Mouse (Mus musculus): Measurements from ENCODE around the gene Lsm2. TPM values are rescaled to one million over a fixed set of nuclear protein-coding genes. Genes with fewer than 3 reads are reported as not detected.

The Lsm2 gene
- polyA plus RNA-seq, 1 experiment from 2014 or later, result 163 TPM

Other genes starting within 250 kb of the Lsm2 start
- gene C4b, start 238.0 kb upstream of the Lsm2 start, polyA plus RNA-seq (2015; fragmentation: Nextera tagmentation; extraction: Ambion mirVana), result 1.4 and 2.1 TPM in 2 replicates
- gene Cyp21a1, start 177.3 kb upstream of the Lsm2 start, polyA plus RNA-seq (2015; fragmentation: Nextera tagmentation; extraction: Ambion mirVana), result 0.12 TPM in 1 of 2 replicates, not detected in the other
- 30.4 and 33.8 TPM in 2 replicates for gene Stk19, start 144.9 kb upstream of the Lsm2 start, polyA plus RNA-seq (2015; fragmentation: Nextera tagmentation; extraction: Ambion mirVana)
- 66.2 and 70.7 TPM in 2 replicates for gene Dxo, start 144.8 kb upstream of the Lsm2 start, polyA plus RNA-seq (2015; fragmentation: Nextera tagmentation; extraction: Ambion mirVana)
- 50.6 and 55.0 TPM in 2 replicates for gene Skiv2l, start 131.7 kb upstream of the Lsm2 start, polyA plus RNA-seq (2015; fragmentation: Nextera tagmentation; extraction: Ambion mirVana)
- 97.7 and 114 TPM in 2 replicates for gene Nelfe, start 131.5 kb upstream of the Lsm2 start, polyA plus RNA-seq (2015; fragmentation: Nextera tagmentation; extraction: Ambion mirVana)
- 2.9 and 3.2 TPM in 2 replicates for gene Cfb, start 119.3 kb upstream of the Lsm2 start, polyA plus RNA-seq (2015; fragmentation: Nextera tagmentation; extraction: Ambion mirVana)
- gene Zbtb12, start 102.4 kb upstream of the Lsm2 start, polyA plus RNA-seq (2015; fragmentation: Nextera tagmentation; extraction: Ambion mirVana), result 3.2 and 4.2 TPM in 2 replicates
- gene Gm20547, start 99.8 kb upstream of the Lsm2 start, polyA plus RNA-seq (2015; fragmentation: Nextera tagmentation; extraction: Ambion mirVana), result not detected in 2 replicates
- gene C2, start 83.6 kb upstream of the Lsm2 start, polyA plus RNA-seq (2015; fragmentation: Nextera tagmentation; extraction: Ambion mirVana), result 6.7 and 7.3 TPM in 2 replicates
- gene Ehmt2, start 83.4 kb upstream of the Lsm2 start, polyA plus RNA-seq (2015; fragmentation: Nextera tagmentation; extraction: Ambion mirVana), result 86.8 and 92.7 TPM in 2 replicates
- gene Slc44a4, start 67.4 kb upstream of the Lsm2 start, polyA plus RNA-seq (2015; fragmentation: Nextera tagmentation; extraction: Ambion mirVana), result 0.49 and 0.69 TPM in 2 replicates
- 20.8 and 22.7 TPM in 2 replicates for gene Neu1, start 50.6 kb upstream of the Lsm2 start, polyA plus RNA-seq (2015; fragmentation: Nextera tagmentation; extraction: Ambion mirVana)
- 2.2 and 3.4 TPM in 2 replicates for gene Hspa1b, start 22.6 kb upstream of the Lsm2 start, polyA plus RNA-seq (2015; fragmentation: Nextera tagmentation; extraction: Ambion mirVana)
- not detected in 2 replicates for gene Gm20481, start 11.9 kb upstream of the Lsm2 start, polyA plus RNA-seq (2015; fragmentation: Nextera tagmentation; extraction: Ambion mirVana)
- 19.5 and 19.7 TPM in 2 replicates for gene Hspa1a, start 9.7 kb upstream of the Lsm2 start, polyA plus RNA-seq (2015; fragmentation: Nextera tagmentation; extraction: Ambion mirVana)
- gene Hspa1l, start 9.2 kb upstream of the Lsm2 start, polyA plus RNA-seq (2015; fragmentation: Nextera tagmentation; extraction: Ambion mirVana), result 0.71 and 0.77 TPM in 2 replicates
- gene Vars, start 19.1 kb downstream of the Lsm2 start, polyA plus RNA-seq (2015; fragmentation: Nextera tagmentation; extraction: Ambion mirVana), result 108 and 114 TPM in 2 replicates
- gene Vwa7, start 34.7 kb downstream of the Lsm2 start, polyA plus RNA-seq (2015; fragmentation: Nextera tagmentation; extraction: Ambion mirVana), result 0.43 and 0.58 TPM in 2 replicates
- 21.5 and 23.4 TPM in 2 replicates for gene Sapcd1, start 46.2 kb downstream of the Lsm2 start, polyA plus RNA-seq (2015; fragmentation: Nextera tagmentation; extraction: Ambion mirVana)
- 3.6 and 5.4 TPM in 2 replicates for gene Msh5, start 64.9 kb downstream of the Lsm2 start, polyA plus RNA-seq (2015; fragmentation: Nextera tagmentation; extraction: Ambion mirVana)
- 324 and 329 TPM in 2 replicates for gene Clic1, start 68.1 kb downstream of the Lsm2 start, polyA plus RNA-seq (2015; fragmentation: Nextera tagmentation; extraction: Ambion mirVana)
- 319 and 347 TPM in 2 replicates for gene Ddah2, start 77.2 kb downstream of the Lsm2 start, polyA plus RNA-seq (2015; fragmentation: Nextera tagmentation; extraction: Ambion mirVana)
- gene Ly6g6c, start 83.5 kb downstream of the Lsm2 start, polyA plus RNA-seq (2015; fragmentation: Nextera tagmentation; extraction: Ambion mirVana), result 98.5 and 131 TPM in 2 replicates
- 1.1 and 1.4 TPM in 2 replicates for gene Mpig6b, start 84.3 kb downstream of the Lsm2 start, polyA plus RNA-seq (2015; fragmentation: Nextera tagmentation; extraction: Ambion mirVana)
- 31.4 and 33.0 TPM in 2 replicates for gene Ly6g6e, start 95.0 kb downstream of the Lsm2 start, polyA plus RNA-seq (2015; fragmentation: Nextera tagmentation; extraction: Ambion mirVana)
- gene Ly6g6d, start 96.2 kb downstream of the Lsm2 start, polyA plus RNA-seq (2015; fragmentation: Nextera tagmentation; extraction: Ambion mirVana), result 1.5 and 2.3 TPM in 2 replicates
- 0.20 and 0.28 TPM in 2 replicates for gene Ly6g6f, start 103.7 kb downstream of the Lsm2 start, polyA plus RNA-seq (2015; fragmentation: Nextera tagmentation; extraction: Ambion mirVana)
- 102 and 105 TPM in 2 replicates for gene Abhd16a, start 107.4 kb downstream of the Lsm2 start, polyA plus RNA-seq (2015; fragmentation: Nextera tagmentation; extraction: Ambion mirVana)
- gene Ly6g5c, start 126.4 kb downstream of the Lsm2 start, polyA plus RNA-seq (2015; fragmentation: Nextera tagmentation; extraction: Ambion mirVana), result not detected in 2 replicates
- gene Ly6g5b, start 133.6 kb downstream of the Lsm2 start, polyA plus RNA-seq (2015; fragmentation: Nextera tagmentation; extraction: Ambion mirVana), result 1.4 and 1.8 TPM in 2 replicates
- gene Gpank1, start 139.6 kb downstream of the Lsm2 start, polyA plus RNA-seq (2015; fragmentation: Nextera tagmentation; extraction: Ambion mirVana), result 19.5 and 20.1 TPM in 2 replicates
- gene Csnk2b, start 140.2 kb downstream of the Lsm2 start, polyA plus RNA-seq (2015; fragmentation: Nextera tagmentation; extraction: Ambion mirVana), result 278 and 279 TPM in 2 replicates
- gene D17H6S53E, start 144.5 kb downstream of the Lsm2 start, polyA plus RNA-seq (2015; fragmentation: Nextera tagmentation; extraction: Ambion mirVana), result 11.2 and 12.2 TPM in 2 replicates
- 0.17 TPM in 1 of 2 replicates, not detected in the other for gene Apom, start 150.2 kb downstream of the Lsm2 start, polyA plus RNA-seq (2015; fragmentation: Nextera tagmentation; extraction: Ambion mirVana)
- 57.8 TPM in 2 replicates for gene Bag6, start 153.3 kb downstream of the Lsm2 start, polyA plus RNA-seq (2015; fragmentation: Nextera tagmentation; extraction: Ambion mirVana)
- 179 and 198 TPM in 2 replicates for gene Prrc2a, start 183.0 kb downstream of the Lsm2 start, polyA plus RNA-seq (2015; fragmentation: Nextera tagmentation; extraction: Ambion mirVana)
- gene Aif1, start 194.2 kb downstream of the Lsm2 start, polyA plus RNA-seq (2015; fragmentation: Nextera tagmentation; extraction: Ambion mirVana), result 15.5 and 17.5 TPM in 2 replicates
- gene Lst1, start 206.6 kb downstream of the Lsm2 start, polyA plus RNA-seq (2015; fragmentation: Nextera tagmentation; extraction: Ambion mirVana), result 27.2 and 27.4 TPM in 2 replicates
- gene Ltb, start 212.6 kb downstream of the Lsm2 start, polyA plus RNA-seq (2015; fragmentation: Nextera tagmentation; extraction: Ambion mirVana), result 2.3 and 2.9 TPM in 2 replicates
- gene Tnf, start 220.1 kb downstream of the Lsm2 start, polyA plus RNA-seq (2015; fragmentation: Nextera tagmentation; extraction: Ambion mirVana), result 0.47 and 0.76 TPM in 2 replicates
- 0.27 and 0.32 TPM in 2 replicates for gene Lta, start 223.5 kb downstream of the Lsm2 start, polyA plus RNA-seq (2015; fragmentation: Nextera tagmentation; extraction: Ambion mirVana)
- gene Gm16181, start 239.0 kb downstream of the Lsm2 start, polyA plus RNA-seq (2015; fragmentation: Nextera tagmentation; extraction: Ambion mirVana), result 0.57 TPM in 1 of 2 replicates, not detected in the other